ENCODE assay signal across 24 mouse cellular contexts in genomic region chr12:113211772-113212171, GRCm38 (mm10). TPM values are rescaled to one million over a fixed set of nuclear protein-coding genes. Genes with fewer than 3 reads are reported as not detected.
DNase-seq lines count a peak whose midpoint lies in the region; ATAC-seq lines count a peak whose summit lies in the region.
"Had no signal": no experiment of that assay in that cellular context is flagged by ENCODE, and none has a peak within 500 bp of the region (broad histone marks: within the 10 kb centered on the region; RNA-seq: fewer than 3 reads in every experiment).

No protein-coding gene starts in this region.

- no peaks in the 10 kb centered on the region for H3K27me3 ChIP-seq in midbrain, embryonic 11.5 days (ENCODE audit: control insufficient read depth, insufficient read depth, low read length)
- no peaks in the 10 kb centered on the region for H3K27me3 ChIP-seq in midbrain, embryonic 15.5 days (replicated peaks)
- H3K27me3 ChIP-seq: embryonic facial prominence, embryonic 13.5 days; embryonic facial prominence, embryonic 15.5 days had no signal

- no peaks in the 10 kb centered on the region for H3K36me3 ChIP-seq in midbrain, embryonic 11.5 days (ENCODE audit: control insufficient read depth, insufficient read depth, low read length)
- no peaks in the 10 kb centered on the region for H3K36me3 ChIP-seq in midbrain, embryonic 15.5 days (replicated peaks)
- H3K36me3 ChIP-seq: embryonic facial prominence, embryonic 13.5 days; embryonic facial prominence, embryonic 15.5 days; forebrain, embryonic 10.5 days; forebrain, embryonic 12.5 days had no signal

- no peaks in the 10 kb centered on the region for H3K9me3 ChIP-seq in midbrain, embryonic 11.5 days (ENCODE audit: control insufficient read depth, low read length)
- no peaks in the 10 kb centered on the region for H3K9me3 ChIP-seq in midbrain, embryonic 15.5 days
- H3K9me3 ChIP-seq: embryonic facial prominence, embryonic 13.5 days; embryonic facial prominence, embryonic 15.5 days; forebrain, embryonic 10.5 days; forebrain, embryonic 12.5 days had no signal

- DNase-seq in heart, adult 11 months, result peak; percentile 42
- DNase-seq in heart, postnatal 10 days, result no peak
- peak; percentile 56 for DNase-seq in midbrain, embryonic 11.5 days (ENCODE audit: low spot score, missing footprints)
- DNase-seq: adrenal gland, adult 2 months; adrenal gland, postnatal 10 days; adrenal gland, postnatal 25 days; B cell, adult 2 months; cerebellum, adult 11 months; cerebellum, adult 18-20 months; cerebellum, adult 8-10 months; cerebellum, adult 9-11 months; cerebellum, postnatal 14 days; cerebellum, postnatal 36 days; embryo, embryonic 11 days had no signal

- H3K4me1 ChIP-seq in midbrain, embryonic 11.5 days (ENCODE audit: control insufficient read depth, insufficient read depth, low read length), result no peaks in the 10 kb centered on the region
- H3K4me1 ChIP-seq in midbrain, embryonic 15.5 days, result no peaks in the 10 kb centered on the region
- H3K4me1 ChIP-seq: embryonic facial prominence, embryonic 13.5 days; embryonic facial prominence, embryonic 15.5 days; forebrain, embryonic 10.5 days; forebrain, embryonic 12.5 days had no signal

- no peak overlapping the region for H3K9ac ChIP-seq in midbrain, embryonic 11.5 days (ENCODE audit: low read length)
- H3K9ac ChIP-seq in midbrain, embryonic 15.5 days, result no peak overlapping the region
- H3K9ac ChIP-seq: embryonic facial prominence, embryonic 13.5 days; embryonic facial prominence, embryonic 15.5 days; forebrain, embryonic 12.5 days had no signal

- H3K4me3 ChIP-seq in midbrain, embryonic 11.5 days (ENCODE audit: low read depth, low read length), result no peak overlapping the region
- no peak overlapping the region for H3K4me3 ChIP-seq in midbrain, embryonic 15.5 days
- H3K4me3 ChIP-seq: embryonic facial prominence, embryonic 13.5 days; embryonic facial prominence, embryonic 15.5 days; erythroblast, embryonic 14.5 days; forebrain, embryonic 10.5 days; forebrain, embryonic 12.5 days had no signal

- no peak overlapping the region for H3K27ac ChIP-seq in midbrain, embryonic 11.5 days (ENCODE audit: low read depth, low read length)
- H3K27ac ChIP-seq in midbrain, embryonic 15.5 days, result no peak overlapping the region
- H3K27ac ChIP-seq: embryonic facial prominence, embryonic 13.5 days; embryonic facial prominence, embryonic 15.5 days; forebrain, embryonic 10.5 days; forebrain, embryonic 12.5 days had no signal

- no peak overlapping the region for H3K4me2 ChIP-seq in midbrain, embryonic 11.5 days
- no peak overlapping the region for H3K4me2 ChIP-seq in midbrain, embryonic 15.5 days
- H3K4me2 ChIP-seq: embryonic facial prominence, embryonic 13.5 days; embryonic facial prominence, embryonic 15.5 days; forebrain, embryonic 12.5 days had no signal

- 89% methylated on average over 5 of the region's 5 CpGs for WGBS in midbrain, embryonic 11.5 days
- WGBS in midbrain, embryonic 15.5 days, result 95% methylated on average over 5 of the region's 5 CpGs

- intact Hi-C loops in heart, postnatal 10 days (cut with DNase I), result no loop called here

- no peak for ATAC-seq in midbrain, embryonic 11.5 days (ENCODE audit: low FRiP score)
- ATAC-seq in midbrain, embryonic 15.5 days (replicated peaks), result no peak
- ATAC-seq in CD4-positive, CD25-positive, alpha-beta regulatory T cell, adult 4 months, result no peak
- ATAC-seq: forebrain, embryonic 14.5 days; forebrain, embryonic 16.5 days had no signal

RNA-seq across cellular contexts. Expression of gene Tmem121, which starts 26.0 kb away (rescaled TPM):
- under 1 TPM; 0.43 to 0.97 TPM for total RNA-seq in heart, postnatal 10 days (2021)
- polyA plus RNA-seq in midbrain, embryonic 11.5 days (2014; fragmentation: Nextera tagmentation; extraction: Ambion mirVana), result 11.5 and 13.1 TPM in 2 replicates
- 44.9 and 50.6 TPM in 2 replicates for polyA plus RNA-seq in midbrain, embryonic 15.5 days (2015; fragmentation: Nextera tagmentation; extraction: Ambion mirVana)
- polyA plus RNA-seq in CD4-positive, CD25-positive, alpha-beta regulatory T cell, adult 4 months (2017; shearing (Covaris generic)), result not detected
- total RNA-seq: common myeloid progenitor, adult 5-6 weeks had no signal
- polyA plus RNA-seq: erythroblast, embryonic 14.5 days had no signal

RNA-seq across cellular contexts. Expression of gene Tedc1, which starts 55.6 kb away (rescaled TPM):
- 1 to 10 TPM; 2.5 to 2.8 TPM for total RNA-seq in heart, postnatal 10 days (2021)
- polyA plus RNA-seq in midbrain, embryonic 11.5 days (2014; fragmentation: Nextera tagmentation; extraction: Ambion mirVana), result 25.6 and 31.5 TPM in 2 replicates
- polyA plus RNA-seq in midbrain, embryonic 15.5 days (2015; fragmentation: Nextera tagmentation; extraction: Ambion mirVana), result 12.7 and 16.3 TPM in 2 replicates
- 1 to 10 TPM; 1.5 to 3.3 TPM for polyA plus RNA-seq in CD4-positive, CD25-positive, alpha-beta regulatory T cell, adult 4 months (2017; shearing (Covaris generic))

Comparison
In these comparisons a context has a peak if more than half of its experiments do, and no peak if none do; other contexts are left out.
1. DNase-seq: peak in heart, adult 11 months (single experiment) and midbrain, embryonic 11.5 days (single experiment); none in heart, postnatal 10 days (0 of 2).
2. RNA of gene Tmem121, which starts 26.0 kb away (polyA plus RNA-seq): 44.9 to 50.6 TPM in midbrain, embryonic 15.5 days and 11.5 to 13.1 TPM in midbrain, embryonic 11.5 days; not detected in CD4-positive, CD25-positive, alpha-beta regulatory T cell, adult 4 months; every median in the first group is over 10 times any median in the second.